Mouse (Mus musculus) limb, embryonic 13.5 days (tissue): ENCODE measurements around the gene Igfbp7. TPM values are rescaled to one million over a fixed set of nuclear protein-coding genes. Genes with fewer than 3 reads are reported as not detected.

Experiments
- ATAC-seq: fragments of 200-750 bp; cut with Nextera tagmentation; 2 replicates; pipeline ENCODE4 v1.8.0; 2017; ENCODE audit warnings: low read depth, moderate number of reproducible peaks, moderate TSS enrichment; ENCODE audit not compliant: low FRiP score
- H3K27ac ChIP-seq: fragments of 300-500 bp; sonication (generic); 2 replicates; pipeline ENCODE4 v1.5.1; 2015; ENCODE audit warnings: inconsistent platforms, mild to moderate bottlenecking, moderate library complexity
- H3K27me3 ChIP-seq: fragments of 300-500 bp; sonication (generic); 2 replicates; pipeline ENCODE4 v1.6.1; 2015; ENCODE audit warnings: mild to moderate bottlenecking, inconsistent platforms
- H3K36me3 ChIP-seq: fragments of 300-500 bp; sonication (generic); 2 replicates; pipeline ENCODE4 v1.6.1; 2015; ENCODE audit warnings: inconsistent platforms, mild to moderate bottlenecking, moderate library complexity
- H3K4me1 ChIP-seq: fragments of 300-500 bp; sonication (generic); 2 replicates; pipeline ENCODE4 v1.6.1; 2015; ENCODE audit warnings: inconsistent platforms
- H3K4me2 ChIP-seq: fragments of 300-500 bp; sonication (generic); replicated peaks from 2 replicates; pipeline ENCODE4 v1.6.1; 2015; ENCODE audit warnings: inconsistent platforms, mild to moderate bottlenecking, moderate library complexity
- H3K4me3 ChIP-seq: fragments of 300-500 bp; sonication (generic); 2 replicates; pipeline ENCODE4 v1.5.1; 2015; ENCODE audit warnings: moderate library complexity, mild to moderate bottlenecking, inconsistent platforms
- H3K9ac ChIP-seq: fragments of 300-500 bp; sonication (generic); 2 replicates; pipeline ENCODE4 v1.6.1; 2015; ENCODE audit warnings: mild to moderate bottlenecking, inconsistent platforms
- H3K9me3 ChIP-seq: fragments of 300-500 bp; sonication (generic); 2 replicates; pipeline ENCODE4 v1.6.1; 2016; ENCODE audit warnings: inconsistent platforms
- WGBS: fragments of 180-500 bp; shearing (Covaris S2); methylation state at CpG from one replicate; pipeline ENCODE4 v1.1.7; 2015; 5-methylcytosine and 5-hydroxymethylcytosine counted together
- polyA plus RNA-seq: library from polyadenylated mRNA; unstranded; fragments of >200 nt; fragmentation: Nextera tagmentation; extraction: Ambion mirVana; gene quantifications from 2 replicates; pipeline ENCODE4 v1.2.1, GENCODE M21; 2015

Gene Igfbp7
- polyA plus RNA-seq, 1 experiment from 2014 or later: 33.4 TPM

GRCm38 (mm10) chr5:77372778-77373177 is 35.1 kb downstream of the Igfbp7 start:
- Histone ChIP-seq H3K27ac (no peak overlapping the region), H3K4me1 (peaks cover 23% of the 10 kb centered on the region), H3K36me3 (no peaks in the 10 kb centered on the region), H3K27me3 (no peaks in the 10 kb centered on the region), H3K9ac (no peak overlapping the region), H3K9me3 (no peaks in the 10 kb centered on the region), H3K4me3 (no peak overlapping the region), H3K4me2 (no peak overlapping the region)
- ATAC-seq: no peak
- 75% methylated on average over 6 of the region's 6 CpGs for WGBS

GRCm38 (mm10) chr5:77372242-77372641 is 35.6 kb downstream of the Igfbp7 start:
- no peaks in the 10 kb centered on the region for H3K9me3 ChIP-seq
- no peak for ATAC-seq
- H3K36me3 ChIP-seq: no peaks in the 10 kb centered on the region
- H3K4me2 ChIP-seq: no peak overlapping the region
- no peak overlapping the region for H3K9ac ChIP-seq
- H3K27ac ChIP-seq: no peak overlapping the region
- no peaks in the 10 kb centered on the region for H3K27me3 ChIP-seq
- 81% methylated on average over 7 of the region's 7 CpGs for WGBS
- no peak overlapping the region for H3K4me3 ChIP-seq
- peaks cover 28% of the 10 kb centered on the region for H3K4me1 ChIP-seq

DNA sequence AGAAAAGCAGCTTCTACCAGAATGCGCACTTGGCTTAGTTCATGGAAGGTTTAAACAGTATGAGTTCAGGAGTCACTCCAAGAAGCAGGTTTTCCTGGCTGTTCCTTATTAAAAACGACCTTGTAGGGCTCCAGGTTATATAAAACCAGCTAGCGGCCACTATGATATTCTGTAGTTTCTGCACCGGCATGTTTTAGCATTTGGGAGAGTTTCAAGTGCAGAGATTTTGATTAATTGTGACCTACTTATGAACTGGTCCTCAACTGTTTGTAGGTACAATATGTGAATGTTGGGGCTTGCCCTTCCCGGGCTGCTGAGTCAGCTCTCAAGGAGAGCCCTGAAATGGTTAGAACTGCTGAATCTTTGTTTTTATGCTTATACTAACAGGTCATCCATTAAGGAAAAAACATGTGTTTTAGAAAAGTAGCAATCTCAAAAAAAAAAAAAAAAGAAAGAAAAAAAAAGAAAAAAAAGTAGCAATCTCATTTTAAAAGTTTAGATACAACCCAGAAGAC is 37.4 kb downstream of the Igfbp7 start:
- no peak overlapping the region for H3K9ac ChIP-seq
- no peak for ATAC-seq
- WGBS: 60% methylated on average over 5 of the region's 5 CpGs
- H3K4me3 ChIP-seq: no peak overlapping the region
- no peaks in the 10 kb centered on the region for H3K9me3 ChIP-seq
- peak overlapping the region; percentile 0; the same call in 1 of the 2 replicates for H3K27ac ChIP-seq
- peaks cover 37% of the 10 kb centered on the region for H3K4me1 ChIP-seq
- H3K27me3 ChIP-seq: no peaks in the 10 kb centered on the region
- H3K36me3 ChIP-seq: no peaks in the 10 kb centered on the region
- no peak overlapping the region for H3K4me2 ChIP-seq

DNA sequence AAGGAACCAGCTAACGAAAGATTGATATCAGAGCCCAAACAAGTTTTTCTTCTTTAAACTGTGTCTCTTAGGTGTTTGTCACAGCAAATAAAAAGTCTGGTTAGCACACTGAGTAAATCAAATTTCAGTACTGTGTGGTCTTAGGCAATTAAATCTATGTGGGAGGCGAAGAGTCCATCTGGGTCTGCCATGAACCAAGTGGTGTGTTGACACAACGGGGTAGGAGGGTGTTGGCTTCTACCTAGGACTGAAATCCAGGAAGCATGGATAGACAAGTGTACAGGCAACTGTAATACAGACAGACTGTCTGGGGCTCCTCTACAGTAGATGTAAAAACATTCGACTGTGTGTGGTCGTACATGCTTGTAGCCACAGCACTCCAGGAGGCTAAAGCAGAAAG is 38.4 kb downstream of the Igfbp7 start:
- Histone ChIP-seq H3K9ac (no peak overlapping the region), H3K4me2 (no peak overlapping the region), H3K4me3 (no peak overlapping the region), H3K27ac (no peak overlapping the region), H3K27me3 (no peaks in the 10 kb centered on the region), H3K36me3 (no peaks in the 10 kb centered on the region), H3K4me1 (peaks cover 41% of the 10 kb centered on the region), H3K9me3 (no peaks in the 10 kb centered on the region)
- peak; percentile 49; the same call in 1 of the 2 replicates for ATAC-seq
- 53% methylated on average over 5 of the region's 5 CpGs for WGBS

DNA sequence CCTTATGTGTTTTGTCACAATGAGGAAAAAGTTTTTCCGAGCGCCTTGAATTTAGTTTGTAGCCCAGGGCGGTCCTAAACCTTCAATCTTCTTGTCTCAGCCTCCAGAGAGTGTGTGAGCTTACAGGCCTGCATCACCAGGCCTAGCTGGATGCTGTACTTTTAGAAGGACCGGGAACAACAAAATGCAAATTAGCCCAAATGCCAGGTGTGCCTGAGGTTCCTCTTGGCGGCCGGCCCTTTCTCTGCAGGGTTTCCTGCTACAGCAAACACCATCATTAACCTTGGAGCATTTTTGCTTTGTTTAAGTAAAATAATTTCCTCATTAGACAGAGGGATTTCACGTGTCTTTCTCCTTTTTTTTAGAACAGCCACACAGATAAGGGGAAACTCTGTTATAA is 39.6 kb downstream of the Igfbp7 start:
- Histone ChIP-seq H3K4me3 (no peak overlapping the region), H3K4me2 (no peak overlapping the region), H3K36me3 (no peaks in the 10 kb centered on the region), H3K9ac (no peak overlapping the region), H3K4me1 (peaks cover 44% of the 10 kb centered on the region), H3K27me3 (no peaks in the 10 kb centered on the region), H3K9me3 (no peaks in the 10 kb centered on the region), H3K27ac (no peak overlapping the region)
- ATAC-seq: no peak
- WGBS: 33% methylated on average over 7 of the region's 7 CpGs

DNA sequence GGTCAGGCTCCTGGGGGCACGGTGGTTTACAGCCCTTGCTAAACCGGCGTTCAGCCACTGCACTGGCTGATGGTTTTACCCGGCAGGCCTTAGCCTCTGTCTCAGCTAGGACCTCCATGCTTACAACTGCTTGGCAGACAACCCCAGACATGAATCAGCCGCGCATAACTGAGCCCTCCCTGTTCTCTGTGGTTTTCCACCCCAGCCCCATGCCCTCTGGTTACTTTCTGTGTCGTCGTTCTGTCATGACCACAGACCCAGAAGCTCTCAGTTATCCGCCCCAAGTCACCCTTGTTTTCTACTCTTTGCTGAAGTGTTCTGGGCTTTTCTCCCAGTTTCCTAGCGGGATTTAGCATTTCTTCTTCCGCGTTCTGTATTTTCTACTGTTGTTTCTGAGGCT is 40.2 kb downstream of the Igfbp7 start:
- Histone ChIP-seq H3K4me1 (peaks cover 44% of the 10 kb centered on the region), H3K9me3 (no peaks in the 10 kb centered on the region), H3K9ac (no peak overlapping the region), H3K36me3 (no peaks in the 10 kb centered on the region), H3K27me3 (no peaks in the 10 kb centered on the region), H3K27ac (peak overlapping the region; percentile 63), H3K4me3 (no peak overlapping the region), H3K4me2 (no peak overlapping the region)
- 50% methylated on average over 12 of the region's 12 CpGs for WGBS
- ATAC-seq: no peak

- no peak overlapping the region for H3K9ac ChIP-seq
- ATAC-seq: no peak
- no peaks in the 10 kb centered on the region for H3K36me3 ChIP-seq
- WGBS: 89% methylated on average over 1 of the region's 1 CpGs
- H3K27me3 ChIP-seq: no peaks in the 10 kb centered on the region
- H3K4me1 ChIP-seq: peaks cover 44% of the 10 kb centered on the region
- no peaks in the 10 kb centered on the region for H3K9me3 ChIP-seq
- H3K4me2 ChIP-seq: no peak overlapping the region
- H3K4me3 ChIP-seq: no peak overlapping the region
- H3K27ac ChIP-seq: peak overlapping the region; percentile 63
Measured at GRCm38 (mm10) chr5:77367145-77367544, 40.7 kb downstream of the Igfbp7 start.

DNA sequence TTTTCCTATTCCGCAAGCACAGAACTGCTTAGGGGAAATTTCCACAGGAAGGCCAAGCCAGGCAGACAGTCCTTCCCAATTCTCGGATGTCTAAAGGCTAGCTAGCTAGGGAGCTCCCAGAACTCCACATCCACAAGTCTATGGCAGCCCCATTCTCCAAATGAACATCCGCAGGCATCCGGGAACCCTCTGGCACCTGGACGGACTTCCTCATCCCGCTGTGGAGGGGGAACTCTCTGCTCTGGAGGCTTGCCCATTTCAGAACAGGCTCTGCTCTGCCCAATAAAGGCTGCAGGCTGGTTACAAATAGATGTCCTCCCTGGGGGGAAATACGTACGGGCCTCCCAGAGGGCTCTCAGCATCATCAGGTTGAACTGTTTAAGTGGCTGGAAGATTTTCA is 41.5 kb downstream of the Igfbp7 start:
- H3K27me3 ChIP-seq: no peaks in the 10 kb centered on the region
- H3K4me2 ChIP-seq: no peak overlapping the region
- no peak overlapping the region for H3K4me3 ChIP-seq
- H3K4me1 ChIP-seq: peaks cover 44% of the 10 kb centered on the region
- ATAC-seq: no peak
- no peak overlapping the region for H3K27ac ChIP-seq
- H3K9me3 ChIP-seq: no peaks in the 10 kb centered on the region
- H3K9ac ChIP-seq: no peak overlapping the region
- H3K36me3 ChIP-seq: no peaks in the 10 kb centered on the region
- 66% methylated on average over 8 of the region's 8 CpGs for WGBS

GRCm38 (mm10) chr5:77364443-77365038 is 43.3 kb downstream of the Igfbp7 start:
- Histone ChIP-seq H3K4me2 (no peak overlapping the region), H3K4me3 (no peak overlapping the region), H3K9me3 (no peaks in the 10 kb centered on the region), H3K36me3 (no peaks in the 10 kb centered on the region), H3K27me3 (no peaks in the 10 kb centered on the region), H3K27ac (no peak overlapping the region), H3K4me1 (peaks cover 36% of the 10 kb centered on the region), H3K9ac (no peak overlapping the region)
- WGBS: 87% methylated on average over 3 of the region's 3 CpGs
- ATAC-seq: no peak

DNA sequence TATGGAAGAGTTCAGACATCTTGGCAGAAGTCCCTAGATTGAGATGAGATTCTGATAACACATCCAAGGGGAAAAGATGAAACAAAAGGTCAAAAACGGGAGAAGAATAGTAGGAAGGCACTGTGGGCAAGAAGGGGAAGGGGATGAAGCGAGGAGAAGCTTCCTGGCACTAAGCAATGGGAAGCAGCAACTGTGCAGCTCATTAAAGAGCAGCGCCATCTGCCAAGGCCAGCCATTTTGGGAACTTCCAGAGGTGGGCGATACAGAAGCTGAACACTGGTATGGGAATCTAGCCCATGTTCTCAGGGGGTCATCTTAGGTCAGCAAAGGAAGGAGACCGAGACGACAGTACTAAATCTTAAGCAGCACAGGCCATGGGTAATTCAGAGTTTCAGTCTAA is 44.2 kb downstream of the Igfbp7 start:
- peaks cover 31% of the 10 kb centered on the region for H3K4me1 ChIP-seq
- 79% methylated on average over 6 of the region's 6 CpGs for WGBS
- H3K36me3 ChIP-seq: no peaks in the 10 kb centered on the region
- no peak overlapping the region for H3K9ac ChIP-seq
- no peak overlapping the region for H3K4me3 ChIP-seq
- no peak overlapping the region for H3K4me2 ChIP-seq
- ATAC-seq: no peak
- no peaks in the 10 kb centered on the region for H3K9me3 ChIP-seq
- H3K27me3 ChIP-seq: no peaks in the 10 kb centered on the region
- no peak overlapping the region for H3K27ac ChIP-seq

DNA sequence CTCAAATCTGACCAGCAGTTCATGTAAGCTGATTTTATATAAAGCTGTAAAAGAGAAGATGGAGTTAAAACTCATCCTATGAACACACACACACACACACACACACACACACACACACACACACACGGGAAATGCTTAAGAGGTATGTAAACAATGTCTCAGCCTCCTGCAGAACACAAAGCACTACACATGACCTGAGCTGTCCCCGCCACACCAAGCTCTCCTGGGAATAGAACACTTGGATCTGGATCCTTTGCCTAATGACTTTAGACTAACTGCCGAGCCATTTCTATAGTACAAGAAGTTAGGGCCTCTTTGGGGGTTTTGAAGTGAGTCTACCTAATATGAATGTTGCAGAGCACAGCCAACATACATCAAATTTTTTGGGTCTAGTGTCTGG is 45.7 kb downstream of the Igfbp7 start:
- Histone ChIP-seq H3K27ac (no peak overlapping the region), H3K4me2 (no peak overlapping the region), H3K27me3 (no peaks in the 10 kb centered on the region), H3K4me1 (peaks cover 27% of the 10 kb centered on the region), H3K4me3 (no peak overlapping the region), H3K36me3 (no peaks in the 10 kb centered on the region), H3K9ac (no peak overlapping the region), H3K9me3 (no peaks in the 10 kb centered on the region)
- WGBS: 45% methylated on average over 3 of the region's 3 CpGs
- ATAC-seq: no peak

GRCm38 (mm10) chr5:77361006-77361405 is 46.8 kb downstream of the Igfbp7 start:
- Histone ChIP-seq H3K27me3 (no peaks in the 10 kb centered on the region), H3K4me2 (no peak overlapping the region), H3K36me3 (no peaks in the 10 kb centered on the region), H3K9ac (no peak overlapping the region), H3K4me3 (no peak overlapping the region), H3K9me3 (no peaks in the 10 kb centered on the region), H3K4me1 (peaks cover 26% of the 10 kb centered on the region), H3K27ac (no peak overlapping the region)
- 68% methylated on average over 4 of the region's 4 CpGs for WGBS
- no peak for ATAC-seq

DNA sequence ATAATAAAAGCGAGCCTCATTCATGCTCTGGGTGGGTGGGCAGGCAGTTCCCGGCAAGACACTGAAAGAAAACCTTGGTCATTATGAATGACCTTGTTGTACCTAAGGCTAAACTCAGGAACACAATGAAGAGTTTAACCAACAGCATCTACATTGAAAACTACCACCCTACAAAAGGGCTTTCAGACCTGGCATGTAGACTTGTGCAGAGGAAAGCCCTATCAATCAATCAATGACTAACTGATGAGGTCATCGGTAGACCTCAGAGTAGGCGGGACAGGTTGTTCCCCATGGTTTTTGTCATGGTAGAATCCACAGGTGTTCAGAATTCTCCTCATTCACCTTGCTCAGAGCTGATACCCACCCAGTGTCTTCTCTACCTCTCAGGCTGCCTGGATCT is 47.9 kb downstream of the Igfbp7 start:
- 88% methylated on average over 4 of the region's 4 CpGs for WGBS
- Histone ChIP-seq H3K36me3 (no peaks in the 10 kb centered on the region), H3K4me2 (no peak overlapping the region), H3K27ac (no peak overlapping the region), H3K4me1 (peaks cover 36% of the 10 kb centered on the region), H3K9me3 (no peaks in the 10 kb centered on the region), H3K9ac (no peak overlapping the region), H3K27me3 (no peaks in the 10 kb centered on the region), H3K4me3 (no peak overlapping the region)
- ATAC-seq: no peak
